Mouse (Mus musculus) midbrain, embryonic 11.5 days (tissue): ENCODE results near the gene Vmn2r23. TPM values are rescaled to one million over a fixed set of nuclear protein-coding genes. Genes with fewer than 3 reads are reported as not detected.

ENCODE experiments used
- polyA plus RNA-seq: library from polyadenylated mRNA; unstranded; fragments of >200 nt; fragmentation: Nextera tagmentation; extraction: Ambion mirVana; gene quantifications from 2 replicates; pipeline ENCODE4 v1.2.1, GENCODE M21; 2014

The Vmn2r23 gene
- polyA plus RNA-seq, 1 experiment from 2014 or later, result not detected

Other genes with a start within 250 kb of the Vmn2r23 start
- not detected in 2 replicates for gene Vmn2r21, start 169.3 kb upstream of the Vmn2r23 start, polyA plus RNA-seq
- not detected in 2 replicates for gene Vmn2r22, start 51.9 kb upstream of the Vmn2r23 start, polyA plus RNA-seq
- gene Vmn2r24, start 76.2 kb downstream of the Vmn2r23 start, polyA plus RNA-seq, result not detected in 2 replicates
- gene Vmn2r25, start 150.8 kb downstream of the Vmn2r23 start, polyA plus RNA-seq, result not detected in 2 replicates